Mouse (Mus musculus): ENCODE measurements around the gene Wdr90.

GRCm38 (mm10) chr17:25838904-25839303, 22.4 kb downstream of the Wdr90 start:
- TF ChIP-seq ZNF384 (IDR thresholded peaks at IDR 0.05; ENCODE audit: low read depth, low read length) (no peak), ZC3H11A (IDR thresholded peaks at IDR 0.05; ENCODE audit: borderline replicate concordance, low read depth, low read length) (no peak), MAFK (IDR thresholded peaks at IDR 0.05; ENCODE audit: insufficient read depth, low read depth, low read length) (no peak), HCFC1 (IDR thresholded peaks at IDR 0.05; ENCODE audit: borderline replicate concordance, insufficient read depth, low read length) (no peak), CHD2 (IDR thresholded peaks at IDR 0.05; ENCODE audit: low read depth, low read length) (no peak)
